Mouse (Mus musculus): ENCODE results near the gene St6galnac4.

DNA sequence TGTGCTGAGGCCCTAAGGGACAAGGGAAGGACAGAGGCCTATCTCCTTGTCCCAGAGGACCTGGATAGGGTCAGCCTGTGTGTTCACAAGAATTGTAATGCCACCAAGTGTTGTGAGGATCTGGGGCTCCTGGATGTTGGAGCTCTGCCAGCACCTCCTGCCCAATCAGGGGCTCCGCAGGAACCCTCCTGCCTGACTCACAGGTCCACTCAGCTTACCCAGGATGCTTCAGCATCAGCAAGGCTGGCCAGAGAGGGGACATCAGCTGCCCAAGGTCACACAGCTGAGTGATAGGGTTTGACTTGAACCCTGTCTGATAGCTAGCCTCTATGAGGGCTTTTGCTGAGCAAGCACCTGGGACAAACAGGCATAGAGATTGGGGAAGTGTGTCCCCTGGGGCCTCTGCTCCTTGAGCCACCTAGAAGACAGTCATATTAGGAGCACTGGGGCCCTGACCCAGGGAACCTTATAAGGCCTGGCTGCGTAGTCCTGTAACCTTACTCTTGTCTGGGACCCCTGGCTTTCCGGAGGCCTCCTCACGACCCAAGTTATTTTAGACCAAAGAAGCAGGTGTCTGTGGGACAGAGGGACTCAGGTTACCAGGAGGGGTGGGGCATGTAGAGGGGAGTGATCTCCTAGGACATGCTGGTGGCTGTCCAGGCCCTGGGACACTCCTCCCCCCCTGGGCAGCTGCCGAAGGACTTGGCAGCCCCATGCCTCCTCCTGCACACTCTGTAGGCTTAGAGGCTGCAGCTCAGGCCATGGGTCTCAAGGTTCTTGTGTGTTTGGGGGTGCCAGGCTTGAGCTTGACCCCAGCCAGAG is 39.2 kb downstream of the St6galnac4 start:
- TF ChIP-seq POLR2A (IDR thresholded peaks at IDR 0.05; ENCODE audit: low read depth, low read length) (no peak), CTCF (conservative IDR thresholded peaks at IDR 0.05; ENCODE audit: insufficient read depth, insufficient read length, low read depth, low read length) (no peak)

Measured in kidney, adult 2 months (tissue).